Mouse (Mus musculus) olfactory bulb, adult 2 months (tissue): ENCODE measurements around the gene Myo1h.

ENCODE experiments used
- CTCF ChIP-seq: fragments of 200-500 bp; IDR thresholded peaks from 2 replicates; pipeline ENCODE4 v1.5.1; 2012; ENCODE audit warnings: low read depth, mild to moderate bottlenecking, low read length, moderate library complexity; ENCODE audit not compliant: insufficient read depth
- POLR2A ChIP-seq: fragments of 200-500 bp; IDR thresholded peaks from 2 replicates; pipeline ENCODE4 v1.6.1; 2012; ENCODE audit warnings: mild to moderate bottlenecking, low read depth, low read length, moderate library complexity; ENCODE audit not compliant: insufficient read depth

- no peak for TF ChIP-seq CTCF
- no peak for TF ChIP-seq POLR2A
Measured at GRCm38 (mm10) chr5:114359586-114359985, 70.6 kb downstream of the Myo1h start.
